ENCODE assay signal across 24 mouse cellular contexts in the genomic region with DNA sequence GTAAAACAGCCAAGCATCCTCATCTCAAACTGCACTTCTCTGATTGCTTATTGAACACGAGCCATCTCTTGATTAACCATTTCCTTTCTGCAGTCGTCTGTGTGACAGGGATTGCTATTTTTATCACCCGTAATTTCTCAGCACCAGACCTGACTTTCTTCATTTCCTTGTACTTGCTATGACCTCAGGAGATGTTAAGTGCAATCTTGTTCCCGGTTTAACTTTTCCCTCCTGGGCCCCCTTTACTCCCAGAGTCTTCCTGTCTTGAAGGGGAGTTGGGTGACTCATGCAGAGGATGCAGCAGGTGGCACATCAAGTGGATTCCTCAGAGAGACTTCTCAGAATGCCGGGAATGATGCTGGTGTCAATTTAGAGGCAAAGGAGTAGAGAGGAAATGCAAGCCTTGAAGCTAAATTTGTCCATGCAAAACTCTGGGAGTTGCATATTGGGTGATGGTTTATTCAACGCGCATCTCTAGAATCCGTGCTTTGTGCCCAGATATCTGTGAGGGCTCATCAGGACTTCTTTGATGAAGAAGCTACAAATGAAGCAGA. TPM values are rescaled to one million over a fixed set of nuclear protein-coding genes. Genes with fewer than 3 reads are reported as not detected.
DNase-seq lines count a peak whose midpoint lies in the region; ATAC-seq and TF ChIP-seq lines count a peak whose summit lies in the region.
"Had no signal": no experiment of that assay in that cellular context is flagged by ENCODE, and none has a peak within 500 bp of the region (broad histone marks: within the 10 kb centered on the region; RNA-seq: fewer than 3 reads in every experiment).

No protein-coding gene starts in this region.

- no peak for DNase-seq in frontal cortex, postnatal 10 days (ENCODE audit: low spot score in 2 of 2)
- DNase-seq in kidney, postnatal 0 days (ENCODE audit: low spot score): peak; percentile 3
- DNase-seq in 416B (ENCODE audit: low read depth): peak; percentile 15
- no peak for DNase-seq in adrenal gland, adult 8-10 months
- DNase-seq in ovary, postnatal 36 days (ENCODE audit: low spot score): no peak
- DNase-seq: adrenal gland, adult 2 months; adrenal gland, postnatal 36 days; cerebellum, adult 11 months; cerebellum, adult 8-10 months; cerebellum, postnatal 14 days; embryo, embryonic 11 days; gastrocnemius, postnatal 10 days; heart, adult 2 months; heart, postnatal 14 days had no signal

- WGBS in kidney, postnatal 0 days: 52% methylated on average over 8 of the region's 8 CpGs
- 61% methylated on average over 8 of the region's 8 CpGs for WGBS in kidney, embryonic 15.5 days
- 45% methylated on average over 8 of the region's 8 CpGs for WGBS in intestine, embryonic 15.5 days

- no peak overlapping the region for H3K9ac ChIP-seq in kidney, postnatal 0 days (ENCODE audit: low read depth, low read length)
- H3K9ac ChIP-seq in kidney, embryonic 15.5 days: no peak overlapping the region
- H3K9ac ChIP-seq in intestine, embryonic 15.5 days: no peak overlapping the region
- H3K9ac ChIP-seq: embryonic facial prominence, embryonic 15.5 days; hindbrain, embryonic 14.5 days had no signal

- H3K4me1 ChIP-seq in kidney, postnatal 0 days (replicated peaks; ENCODE audit: insufficient read depth, low read length): no peaks in the 10 kb centered on the region
- H3K4me1 ChIP-seq in kidney, embryonic 15.5 days: no peaks in the 10 kb centered on the region
- H3K4me1 ChIP-seq in intestine, embryonic 15.5 days (replicated peaks): peaks cover 3% of the 10 kb centered on the region; the same call in 1 of the 2 replicates

- ATAC-seq in frontal cortex, adult (ENCODE audit: low TSS enrichment): peak; percentile 20; the same call in 1 of the 2 replicates
- no peak for ATAC-seq in kidney, postnatal 0 days (replicated peaks; ENCODE audit: low FRiP score, low read depth)
- ATAC-seq in kidney, embryonic 15.5 days (replicated peaks; ENCODE audit: low FRiP score): no peak
- ATAC-seq in intestine, embryonic 15.5 days: peak; percentile 51
- ATAC-seq: forebrain, embryonic 14.5 days had no signal

- H3K9me3 ChIP-seq in kidney, postnatal 0 days (replicated peaks; ENCODE audit: low read length): no peaks in the 10 kb centered on the region
- H3K9me3 ChIP-seq in kidney, embryonic 15.5 days (replicated peaks): no peaks in the 10 kb centered on the region
- no peaks in the 10 kb centered on the region for H3K9me3 ChIP-seq in intestine, embryonic 15.5 days
- H3K9me3 ChIP-seq: embryonic facial prominence, embryonic 15.5 days; forebrain, embryonic 10.5 days; hindbrain, embryonic 10.5 days had no signal

- no peak for TF ChIP-seq CTCF in kidney, postnatal 0 days (IDR thresholded peaks at IDR 0.05; ENCODE audit: low read depth)

- no peak overlapping the region for H3K27ac ChIP-seq in kidney, postnatal 0 days
- H3K27ac ChIP-seq in kidney, embryonic 15.5 days: no peak overlapping the region
- no peak overlapping the region for H3K27ac ChIP-seq in intestine, embryonic 15.5 days
- H3K27ac ChIP-seq: embryonic facial prominence, embryonic 15.5 days; forebrain, embryonic 10.5 days; heart, adult 2 months; hindbrain, embryonic 10.5 days; hindbrain, embryonic 14.5 days had no signal

- no peaks in the 10 kb centered on the region for H3K36me3 ChIP-seq in kidney, postnatal 0 days (ENCODE audit: insufficient read depth, low read length)
- no peaks in the 10 kb centered on the region for H3K36me3 ChIP-seq in kidney, embryonic 15.5 days
- H3K36me3 ChIP-seq in intestine, embryonic 15.5 days: no peaks in the 10 kb centered on the region
- H3K36me3 ChIP-seq: embryonic facial prominence, embryonic 15.5 days; forebrain, embryonic 10.5 days; hindbrain, embryonic 10.5 days had no signal

- no peak overlapping the region for H3K4me2 ChIP-seq in kidney, postnatal 0 days (ENCODE audit: low read length)
- no peak overlapping the region for H3K4me2 ChIP-seq in kidney, embryonic 15.5 days
- no peak overlapping the region for H3K4me2 ChIP-seq in intestine, embryonic 15.5 days (replicated peaks)
- H3K4me2 ChIP-seq: embryonic facial prominence, embryonic 15.5 days; hindbrain, embryonic 14.5 days had no signal

- no peak overlapping the region for H3K4me3 ChIP-seq in kidney, postnatal 0 days (replicated peaks; ENCODE audit: low read depth, low read length)
- H3K4me3 ChIP-seq in kidney, embryonic 15.5 days (replicated peaks): no peak overlapping the region
- no peak overlapping the region for H3K4me3 ChIP-seq in intestine, embryonic 15.5 days (replicated peaks)
- H3K4me3 ChIP-seq: embryonic facial prominence, embryonic 15.5 days; erythroblast, embryonic 14.5 days; forebrain, embryonic 10.5 days; heart, adult 2 months; hindbrain, embryonic 10.5 days had no signal

- no peaks in the 10 kb centered on the region for H3K27me3 ChIP-seq in kidney, postnatal 0 days (ENCODE audit: insufficient read depth, low read length)
- H3K27me3 ChIP-seq in kidney, embryonic 15.5 days: no peaks in the 10 kb centered on the region
- H3K27me3 ChIP-seq in intestine, embryonic 15.5 days (replicated peaks): no peaks in the 10 kb centered on the region
- H3K27me3 ChIP-seq: embryonic facial prominence, embryonic 15.5 days had no signal

RNA-seq across cellular contexts. Expression of gene Rab3b, which starts 31.1 kb away (rescaled TPM):
- polyA plus RNA-seq in kidney, postnatal 0 days (2015; fragmentation: Nextera tagmentation; extraction: Ambion mirVana): 34.0 and 36.1 TPM in 2 replicates
- polyA plus RNA-seq in kidney, embryonic 15.5 days (2015; fragmentation: Nextera tagmentation; extraction: Ambion mirVana): 23.9 and 28.8 TPM in 2 replicates
- 11.1 and 11.7 TPM in 2 replicates for polyA plus RNA-seq in intestine, embryonic 15.5 days (2015; fragmentation: Nextera tagmentation; extraction: Ambion mirVana)
- total RNA-seq in adrenal gland, adult 8-10 months (2022): 10 to 100 TPM; 46.9 to 74.2 (median 55.2) TPM
- total RNA-seq: common myeloid progenitor, adult 5-6 weeks had no signal
- polyA plus RNA-seq: erythroblast, embryonic 14.5 days had no signal

Comparison
In these comparisons a context has a peak if more than half of its experiments do, and no peak if none do; other contexts are left out.
1. ATAC-seq: peak in frontal cortex, adult (single experiment) and intestine, embryonic 15.5 days (single experiment); none in kidney, postnatal 0 days (single experiment) and kidney, embryonic 15.5 days (single experiment).
2. DNase-seq: peak in kidney, postnatal 0 days (single experiment) and 416B (single experiment); none in frontal cortex, postnatal 10 days (0 of 2), adrenal gland, adult 8-10 months (single experiment) and ovary, postnatal 36 days (single experiment).